Mouse (Mus musculus) megakaryocyte, embryonic 14.5 days (primary cell): Measurements from ENCODE around the gene Arhgef25.

Experiments used
- FLI1 ChIP-seq: IDR thresholded peaks from 2 replicates; pipeline ENCODE4 v1.6.1; 2012; ENCODE audit warnings: low read length, inconsistent platforms, mixed read lengths
- GATA1 ChIP-seq: IDR thresholded peaks from 3 replicates; pipeline ENCODE4 v1.6.1; 2012; ENCODE audit warnings: mixed read lengths, low read length, inconsistent platforms, borderline replicate concordance

DNA sequence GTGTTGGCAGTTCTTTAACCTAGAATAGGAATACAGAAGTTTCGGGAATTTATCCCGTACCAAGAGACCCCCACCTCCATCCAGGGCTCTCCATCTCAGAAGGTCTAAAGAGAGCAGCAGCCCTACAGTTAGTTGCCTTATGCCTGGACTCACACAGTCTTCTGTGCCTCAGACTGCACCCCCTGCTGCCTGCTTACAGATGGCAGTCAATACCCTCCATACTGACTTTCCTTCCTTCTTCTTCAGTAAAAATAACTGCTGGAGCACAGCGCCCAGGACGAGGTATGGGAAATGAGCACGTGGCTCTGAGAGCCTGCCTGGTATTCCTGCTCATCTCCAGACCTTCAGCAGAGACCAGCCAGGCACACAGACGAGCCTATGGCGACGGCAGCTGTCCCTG lies 10.4 kb upstream of the Arhgef25 start:
- TF ChIP-seq FLI1 (no peak), GATA1 (no peak)
